Comparison of ENCODE assay signal across 9 mouse cellular contexts in genomic region chr1:128803433-128804060, GRCm38 (mm10).
DNase-seq lines count a peak whose midpoint lies in the region; ATAC-seq and TF ChIP-seq lines count a peak whose summit lies in the region.
"Had no signal": no experiment of that assay in that cellular context is flagged by ENCODE, and none has a peak within 500 bp of the region (broad histone marks: within the 10 kb centered on the region; RNA-seq: fewer than 3 reads in every experiment).

No protein-coding gene starts in this region.

- peak; percentile 78 for DNase-seq in left cerebral cortex, postnatal 4 days
- no peak for DNase-seq in left cerebral cortex, adult 2 months (ENCODE audit: extremely low spot score in 1 of 2, low spot score in 2 of 2)
- DNase-seq in forebrain, embryonic 14.5 days (ENCODE audit: low spot score): peak; percentile 33
- DNase-seq in hindbrain, postnatal 0 days (ENCODE audit: low spot score): peak; percentile 71
- no peak for DNase-seq in thymus, postnatal 0 days (ENCODE audit: low spot score)
- no peak for DNase-seq in cerebellum, adult 9-11 months

- H3K9ac ChIP-seq in forebrain, embryonic 14.5 days (ENCODE audit: low read length): no peak overlapping the region
- H3K9ac ChIP-seq in hindbrain, postnatal 0 days (replicated peaks; ENCODE audit: low read length): no peak overlapping the region
- no peak overlapping the region for H3K9ac ChIP-seq in midbrain, embryonic 15.5 days

- 32% methylated on average over 9 of the region's 9 CpGs for WGBS in forebrain, embryonic 14.5 days
- WGBS in hindbrain, postnatal 0 days: 18% methylated on average over 9 of the region's 9 CpGs
- 14% methylated on average over 9 of the region's 9 CpGs for WGBS in midbrain, embryonic 15.5 days

- no peaks in the 10 kb centered on the region for H3K27me3 ChIP-seq in forebrain, embryonic 14.5 days (replicated peaks; ENCODE audit: control insufficient read depth, insufficient read depth, low read length)
- no peaks in the 10 kb centered on the region for H3K27me3 ChIP-seq in hindbrain, postnatal 0 days (ENCODE audit: insufficient read depth, low read length)
- no peaks in the 10 kb centered on the region for H3K27me3 ChIP-seq in midbrain, embryonic 15.5 days (replicated peaks)

- intact Hi-C loops in left cerebral cortex, postnatal 4 days (cut with DNase I): no loop called here
- intact Hi-C loops in left cerebral cortex, adult 2 months (cut with DNase I): no loop called here

- no peaks in the 10 kb centered on the region for H3K36me3 ChIP-seq in forebrain, embryonic 14.5 days (ENCODE audit: control insufficient read depth, insufficient read depth, low read length)
- no peaks in the 10 kb centered on the region for H3K36me3 ChIP-seq in hindbrain, postnatal 0 days (ENCODE audit: insufficient read depth, low read length)
- H3K36me3 ChIP-seq in midbrain, embryonic 15.5 days (replicated peaks): no peaks in the 10 kb centered on the region

- H3K4me1 ChIP-seq in forebrain, embryonic 14.5 days (ENCODE audit: control insufficient read depth, insufficient read depth, low read length): peaks cover 6% of the 10 kb centered on the region
- peaks cover 3% of the 10 kb centered on the region; the same call in 1 of the 2 replicates for H3K4me1 ChIP-seq in hindbrain, postnatal 0 days (ENCODE audit: insufficient read depth, low read length)
- peaks cover 18% of the 10 kb centered on the region for H3K4me1 ChIP-seq in midbrain, embryonic 15.5 days

- no peak overlapping the region for H3K4me3 ChIP-seq in left cerebral cortex, adult 2 months
- no peak overlapping the region for H3K4me3 ChIP-seq in forebrain, embryonic 14.5 days (ENCODE audit: low read depth, low read length)
- no peak overlapping the region for H3K4me3 ChIP-seq in hindbrain, postnatal 0 days (ENCODE audit: low read length)
- H3K4me3 ChIP-seq in midbrain, embryonic 15.5 days: no peak overlapping the region

- peak; percentile 53 for ATAC-seq in forebrain, embryonic 14.5 days
- ATAC-seq in hindbrain, postnatal 0 days: peak; percentile 91
- peak; percentile 67 for ATAC-seq in midbrain, embryonic 15.5 days (replicated peaks)
- no peak for ATAC-seq in inflammation-experienced regulatory T-cells, adult 6 months

- H3K9me3 ChIP-seq in forebrain, embryonic 14.5 days (replicated peaks; ENCODE audit: control insufficient read depth, low read length): no peaks in the 10 kb centered on the region
- no peaks in the 10 kb centered on the region for H3K9me3 ChIP-seq in hindbrain, postnatal 0 days (ENCODE audit: low read length)
- no peaks in the 10 kb centered on the region for H3K9me3 ChIP-seq in midbrain, embryonic 15.5 days

- H3K27ac ChIP-seq in left cerebral cortex, adult 2 months: no peak overlapping the region
- H3K27ac ChIP-seq in forebrain, embryonic 14.5 days (ENCODE audit: low read depth, low read length): no peak overlapping the region
- peak overlapping the region; percentile 46 for H3K27ac ChIP-seq in hindbrain, postnatal 0 days
- peak overlapping the region; percentile 7; the same call in 1 of the 2 replicates for H3K27ac ChIP-seq in midbrain, embryonic 15.5 days
- H3K27ac ChIP-seq: macrophage had no signal

- no peak for TF ChIP-seq CTCF in left cerebral cortex, adult 2 months (IDR thresholded peaks at IDR 0.05)
- no peak for TF ChIP-seq CTCF in hindbrain, postnatal 0 days (IDR thresholded peaks at IDR 0.05; ENCODE audit: low read depth)

- H3K4me2 ChIP-seq in forebrain, embryonic 14.5 days (ENCODE audit: low read length): no peak overlapping the region
- no peak overlapping the region for H3K4me2 ChIP-seq in hindbrain, postnatal 0 days (ENCODE audit: low read depth, low read length)
- H3K4me2 ChIP-seq in midbrain, embryonic 15.5 days: no peak overlapping the region

Comparison
In these comparisons a context has a peak if more than half of its experiments do, and no peak if none do; other contexts are left out.
1. DNase-seq: peak in left cerebral cortex, postnatal 4 days (single experiment), forebrain, embryonic 14.5 days (single experiment) and hindbrain, postnatal 0 days (single experiment); none in left cerebral cortex, adult 2 months (0 of 2), thymus, postnatal 0 days (single experiment) and cerebellum, adult 9-11 months (single experiment).
2. H3K27ac ChIP-seq: peak in hindbrain, postnatal 0 days (single experiment) and midbrain, embryonic 15.5 days (single experiment); none in left cerebral cortex, adult 2 months (single experiment) and forebrain, embryonic 14.5 days (single experiment).